Mouse (Mus musculus) monocyte, adult 5-6 weeks (primary cell): Measurements from ENCODE around the gene Ppfia3. TPM values are rescaled to one million over a fixed set of nuclear protein-coding genes. Genes with fewer than 3 reads are reported as not detected.

Source experiments
- ATAC-seq: fragments of 153-309, 156-312 bp; replicated peaks from 2 replicates; pipeline ENCODE4 v1.8.0; 2017; ENCODE audit warnings: mild to moderate bottlenecking; ENCODE audit not compliant: low TSS enrichment, insufficient number of reproducible peaks, severe bottlenecking, poor library complexity, low FRiP score
- total RNA-seq: library from RNA; stranded (forward); fragments of 200-1000, 200-491, 200-594 nt; gene quantifications from 3 replicates; pipeline ENCODE4 v1.2.3, GENCODE M21; 2017

The Ppfia3 gene
- total RNA-seq, 1 experiment from 2014 or later = 0.19 TPM

DNA sequence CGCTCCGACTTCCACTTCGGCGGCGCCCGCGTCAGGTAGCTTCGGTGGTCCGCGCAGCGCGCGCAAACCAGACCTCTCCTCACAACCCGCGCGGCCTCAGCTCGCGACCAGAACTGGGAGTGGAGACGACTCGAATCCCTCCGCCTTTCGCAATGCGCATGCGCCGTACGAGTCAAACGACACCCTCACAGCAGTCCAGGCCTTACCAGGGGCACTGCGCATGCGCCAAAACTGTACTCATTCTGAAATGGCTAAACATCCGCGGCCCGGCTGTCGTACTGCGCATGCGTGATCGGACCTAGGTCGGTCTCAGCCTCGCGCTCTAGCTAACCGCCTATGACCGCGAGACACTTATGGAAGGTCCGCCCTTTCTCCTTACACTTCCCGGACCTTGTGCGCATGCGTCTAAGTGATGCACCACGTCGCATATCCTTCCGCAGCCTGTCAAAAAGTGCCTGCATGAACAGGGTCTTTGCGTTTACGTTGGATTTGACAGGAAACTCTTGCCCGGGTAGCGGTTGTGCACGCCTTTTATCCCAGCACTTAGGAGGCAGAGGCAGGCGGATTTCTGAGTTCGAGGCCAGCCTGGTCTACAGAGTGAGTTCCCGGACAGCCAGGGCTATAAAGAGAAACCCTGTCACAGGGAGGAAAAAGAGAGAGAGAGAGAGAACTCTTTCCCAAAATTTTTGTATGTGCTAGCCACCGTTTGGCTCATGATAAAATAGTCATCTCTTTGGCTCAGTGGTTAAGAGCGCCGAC, 28.9 kb upstream of the Ppfia3 start, which contains the start of gene Snrnp70:
TSS of gene Snrnp70 (minus strand) at position 165 of the 759 bp plus-strand sequence.
- peak; percentile 98 for ATAC-seq

DNA sequence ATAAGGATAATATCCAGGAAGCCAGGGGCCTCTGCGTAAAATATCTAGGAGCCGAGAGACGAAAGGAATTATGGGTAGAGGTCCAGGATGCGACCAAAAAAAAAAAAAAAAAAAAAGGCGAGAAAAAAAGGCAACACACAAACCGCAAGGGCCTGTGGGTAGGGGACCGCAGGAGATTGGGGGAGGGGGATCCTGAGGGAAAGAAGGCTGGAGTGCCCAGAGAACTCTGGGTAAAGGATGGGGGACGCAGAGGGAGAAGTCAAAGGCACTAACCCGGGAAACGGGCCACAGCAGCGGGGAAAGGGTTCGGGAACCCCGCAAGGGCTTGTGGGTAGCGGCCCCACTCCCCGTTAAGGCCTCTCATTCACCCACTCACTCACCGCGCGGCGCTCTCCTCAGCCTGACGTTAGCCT, 28.3 kb upstream of the Ppfia3 start:
- ATAC-seq = peak; percentile 41

GRCm38 (mm10) chr7:45386077-45386476, 19.3 kb upstream of the Ppfia3 start:
- no peak for ATAC-seq

DNA sequence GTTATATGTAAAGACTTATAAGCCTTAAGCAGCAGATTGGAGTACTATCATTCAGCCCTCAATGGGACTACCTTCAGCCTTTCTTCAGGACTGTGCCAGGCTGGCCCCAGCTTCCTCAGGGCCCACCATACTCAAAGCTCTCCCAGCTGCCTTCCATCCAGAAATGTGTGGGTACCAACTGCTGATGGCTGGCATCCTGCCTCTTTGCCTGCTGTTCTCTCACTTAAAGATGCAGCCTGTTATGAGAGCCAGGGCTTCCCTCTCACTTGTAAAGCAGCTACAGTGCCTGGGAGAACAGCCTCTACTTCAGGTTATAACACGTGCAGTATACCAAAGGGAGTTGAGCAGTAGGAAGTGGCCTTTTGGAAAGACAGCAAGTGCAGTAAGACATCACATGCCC, 9.2 kb upstream of the Ppfia3 start:
- no peak for ATAC-seq

GRCm38 (mm10) chr7:45374620-45375019, 7.8 kb upstream of the Ppfia3 start:
- no peak for ATAC-seq

DNA sequence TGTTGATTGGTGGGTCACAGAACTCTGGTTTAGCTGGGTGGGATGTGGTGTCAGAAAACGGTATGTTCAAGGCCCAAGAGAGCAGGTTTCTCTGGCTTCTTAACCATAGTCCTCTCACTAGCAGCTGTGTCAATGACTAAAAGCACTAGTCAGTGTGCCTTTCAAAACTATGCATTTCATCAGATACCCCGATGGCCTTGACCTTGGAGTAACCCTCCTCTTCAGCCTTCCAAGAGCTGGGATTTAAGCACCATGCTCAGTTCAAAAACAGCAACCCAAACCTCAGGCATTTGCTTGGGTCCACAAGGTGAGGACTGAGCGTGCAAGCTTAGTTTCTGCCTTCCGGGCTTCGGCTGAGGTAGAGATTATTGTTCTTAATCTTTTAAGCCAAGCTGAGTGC, 5.6 kb upstream of the Ppfia3 start:
- ATAC-seq = no peak

DNA sequence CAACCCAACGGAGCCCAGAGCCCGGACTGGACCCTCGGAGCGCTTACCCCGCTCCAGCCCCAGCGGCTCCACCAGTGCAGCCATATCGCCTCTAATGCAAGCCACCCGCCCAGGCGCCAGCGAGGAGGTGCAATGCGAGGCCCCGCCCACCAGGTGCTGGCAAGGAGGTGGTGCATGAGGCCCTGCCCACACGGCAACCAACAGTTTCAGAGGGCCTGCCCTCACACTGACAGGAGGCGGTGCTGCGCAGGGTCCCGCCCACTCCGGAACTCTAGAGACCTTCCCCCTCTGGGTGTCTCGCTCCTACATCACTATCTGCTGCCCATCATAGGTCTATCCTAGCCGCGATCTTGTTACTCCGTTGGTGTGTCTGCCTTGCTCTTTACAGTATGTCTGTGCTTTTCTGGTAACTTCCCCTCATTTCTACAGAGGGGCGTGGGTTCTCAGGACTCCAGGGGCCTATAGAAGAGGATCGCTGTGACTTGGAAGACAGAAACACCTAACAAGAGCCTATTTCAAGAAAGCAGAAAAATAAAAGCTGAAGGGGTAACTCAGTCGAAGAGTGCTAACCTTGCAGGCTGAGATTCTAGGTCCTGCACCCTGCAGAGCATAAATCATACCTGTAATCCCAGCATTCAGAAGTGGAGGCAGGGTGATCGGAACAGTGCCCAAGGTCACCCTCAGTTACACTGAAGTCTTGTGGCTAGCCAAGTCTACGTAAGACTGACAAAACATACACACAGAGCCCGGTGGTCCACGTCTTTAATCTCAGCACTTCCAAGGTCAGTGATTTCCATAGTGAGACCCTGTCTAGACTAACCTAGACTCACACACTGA, 3.9 kb upstream of the Ppfia3 start, which contains the start of gene Lin7b:
TSS of gene Lin7b (minus strand) at position 109 of the 837 bp plus-strand sequence.
- peak; percentile 69 for ATAC-seq

DNA sequence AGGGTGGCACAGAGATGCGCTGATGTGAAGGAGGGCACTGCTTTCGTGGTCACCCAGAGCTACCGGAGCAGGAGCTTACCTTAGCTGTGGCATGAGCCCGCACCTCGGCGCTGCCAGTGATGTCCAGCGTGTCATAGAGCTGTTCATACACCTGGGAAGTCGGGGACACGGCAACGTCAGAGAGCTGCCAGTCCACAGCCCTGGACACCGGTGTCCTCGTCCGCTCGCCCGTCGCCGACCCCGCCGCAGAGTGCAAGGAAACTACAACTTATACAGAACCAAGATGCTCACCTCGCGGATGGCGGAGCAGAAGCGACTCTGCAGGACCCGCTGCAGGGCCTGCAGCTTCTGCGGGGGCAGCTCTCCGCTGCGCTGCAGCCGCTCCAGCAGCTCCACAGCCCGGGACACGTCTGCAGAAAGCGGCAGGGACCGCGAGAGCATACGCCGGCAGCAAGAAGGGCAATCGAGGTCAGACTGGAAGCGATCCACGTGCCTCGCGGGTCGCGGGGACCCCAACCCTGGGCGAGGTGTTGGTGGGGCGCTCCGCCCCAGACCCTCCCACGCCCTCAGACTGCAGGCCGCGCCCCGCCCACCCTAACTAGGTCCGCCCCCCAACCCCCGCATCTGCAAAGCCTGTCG, 3.1 kb upstream of the Ppfia3 start:
- no peak for ATAC-seq

GRCm38 (mm10) chr7:45369022-45369745, 2.4 kb upstream of the Ppfia3 start:
- ATAC-seq = no peak

DNA sequence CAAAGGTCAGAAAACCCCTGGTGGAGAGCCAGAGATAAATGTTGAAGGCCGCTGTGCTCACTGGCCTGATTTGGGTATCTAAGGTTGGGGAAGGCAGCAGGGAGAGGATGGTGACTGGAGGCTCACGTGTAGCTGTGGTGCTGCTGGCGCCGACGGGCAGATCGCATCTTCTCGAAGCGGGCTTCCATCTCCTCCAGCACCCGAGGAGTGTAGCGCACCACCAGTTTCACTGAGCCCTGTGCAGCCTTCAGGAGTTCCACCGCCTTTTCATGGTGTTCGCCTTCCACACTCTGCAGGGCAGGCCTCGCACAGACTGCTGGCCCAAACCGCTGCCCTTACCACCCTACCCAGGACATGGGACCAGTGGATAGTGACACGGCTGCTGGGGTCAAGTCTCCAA, 1.4 kb upstream of the Ppfia3 start:
- no peak for ATAC-seq

DNA sequence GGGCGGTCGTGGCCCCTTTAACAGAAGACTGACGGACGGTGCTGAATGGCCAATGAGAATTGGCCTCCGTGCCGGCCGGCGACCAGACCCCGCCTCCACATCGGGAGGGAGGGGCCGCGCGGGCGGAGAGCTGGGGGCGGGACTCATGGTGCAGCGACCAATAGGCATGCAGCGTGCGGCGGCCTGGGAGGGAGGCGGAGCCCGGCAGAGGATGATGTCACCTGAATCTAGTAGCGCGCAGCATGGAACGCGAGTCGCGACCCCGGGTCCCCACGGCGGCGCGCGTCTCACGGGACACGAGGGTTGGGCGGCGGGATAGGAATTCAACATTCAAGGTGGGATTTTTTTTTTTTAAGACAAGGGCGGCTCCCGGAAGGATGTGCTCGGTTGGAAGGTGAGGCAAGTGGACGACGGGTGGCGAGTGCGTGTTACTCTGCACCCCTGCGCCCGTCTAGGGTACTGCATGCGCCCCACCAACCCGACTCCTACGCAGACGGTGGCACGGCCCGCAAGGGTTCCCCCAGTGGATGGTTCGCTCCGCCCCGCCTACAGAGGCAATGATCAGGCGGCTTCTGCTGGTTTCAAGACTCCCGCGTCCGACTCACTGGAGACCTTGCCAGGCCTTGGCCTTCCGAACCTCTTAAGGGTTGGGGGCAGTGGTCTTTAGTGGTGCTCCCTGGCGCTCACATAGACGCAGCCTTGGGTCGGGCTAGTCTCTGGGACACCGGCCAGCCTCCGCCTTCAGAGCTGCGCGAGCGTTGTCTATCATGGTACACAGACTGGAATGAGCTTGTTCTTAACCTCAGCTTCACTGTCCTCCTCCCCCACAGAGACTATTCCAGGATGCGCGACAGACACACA, 431 bp upstream of the Ppfia3 start:
- ATAC-seq = peak; percentile 82

GRCm38 (mm10) chr7:45365742-45366651, 822 bp downstream of the Ppfia3 start:
- ATAC-seq = no peak

- no peak for ATAC-seq
Measured at GRCm38 (mm10) chr7:45363983-45364382, 2.8 kb downstream of the Ppfia3 start.

DNA sequence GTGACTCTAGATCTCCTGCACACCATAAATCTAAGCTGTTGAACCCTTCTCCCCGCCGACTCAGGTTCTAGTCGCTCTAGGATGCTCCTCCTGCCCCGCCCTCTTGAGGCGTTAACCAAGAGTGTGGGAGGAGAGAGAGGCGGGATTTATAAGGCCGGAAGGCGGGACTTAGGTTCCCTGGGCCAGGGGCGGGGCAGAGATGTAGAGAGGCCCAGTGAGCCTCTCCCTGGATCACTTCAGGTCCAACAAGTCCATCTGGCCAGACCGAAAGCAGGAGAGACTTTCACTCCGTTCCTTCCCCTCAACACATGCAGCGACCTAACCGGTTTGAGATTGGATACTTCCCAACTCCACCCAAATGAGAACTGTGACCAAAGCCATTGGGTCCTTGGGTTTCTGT, 4.0 kb downstream of the Ppfia3 start:
- no peak for ATAC-seq

DNA sequence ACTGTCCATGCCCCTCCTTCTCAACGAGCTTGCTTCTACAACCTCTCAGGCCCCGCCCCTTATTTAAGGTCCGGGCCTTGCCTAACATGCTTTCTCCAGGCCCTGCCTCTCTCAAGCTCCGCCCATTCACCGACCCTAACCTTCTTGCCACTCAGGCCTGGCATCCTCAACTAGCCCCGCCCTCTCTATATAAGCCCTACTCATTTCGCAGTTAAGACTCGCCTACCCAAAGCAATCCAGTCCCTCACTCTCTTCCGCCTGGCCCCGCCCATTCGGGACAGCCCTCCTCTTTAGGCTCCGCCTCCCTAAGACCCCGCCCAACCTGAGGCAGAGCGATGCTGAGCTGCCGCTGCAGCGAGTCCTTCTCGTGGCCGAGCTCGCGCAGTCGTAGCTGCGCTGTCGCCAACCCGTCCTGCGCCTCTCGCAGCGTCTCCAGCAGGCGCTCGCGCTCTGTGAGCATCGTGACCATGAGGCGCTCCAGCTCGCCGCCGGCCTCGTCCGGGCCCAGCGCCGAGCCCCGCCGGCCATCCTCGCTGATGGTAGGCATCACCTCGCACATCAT, 5.5 kb downstream of the Ppfia3 start:
- peak; percentile 68 for ATAC-seq

DNA sequence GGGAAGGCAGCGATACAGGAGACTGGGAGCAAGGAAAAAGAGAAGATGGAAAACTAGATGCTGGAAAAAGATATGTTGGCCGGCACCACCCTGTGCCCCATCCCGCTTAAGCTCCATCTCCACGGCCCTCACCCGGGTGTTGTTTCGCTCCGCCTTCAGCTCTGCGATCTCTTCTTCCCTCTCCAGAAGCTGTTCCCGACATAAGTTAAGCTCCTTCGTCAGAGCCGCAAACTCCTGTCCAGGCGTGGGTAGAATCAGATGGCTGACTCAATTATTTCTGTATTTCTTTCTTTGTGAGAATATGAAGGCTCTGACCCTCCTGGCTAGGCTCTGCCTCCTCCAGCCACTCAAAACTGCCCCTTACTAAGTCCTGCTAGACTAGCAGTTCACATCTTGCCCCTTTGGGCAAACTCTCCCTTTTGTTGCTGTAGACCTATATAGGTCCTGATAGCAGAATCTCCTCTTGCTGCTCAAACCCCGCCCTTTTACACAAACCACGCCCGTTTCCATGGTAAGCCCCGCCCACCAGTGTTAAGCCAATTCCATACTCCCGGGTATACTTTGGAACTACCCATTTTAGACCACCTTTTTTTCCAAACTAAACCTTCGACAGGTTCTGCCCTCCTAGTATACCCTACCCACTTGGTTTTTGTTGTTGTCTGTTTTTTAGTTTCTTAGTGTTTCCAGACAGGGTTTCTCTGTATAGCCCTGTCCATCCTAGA, 6.3 kb downstream of the Ppfia3 start:
- ATAC-seq = no peak
